10 mouse cellular contexts compared by ENCODE assay signal in the genomic region with DNA sequence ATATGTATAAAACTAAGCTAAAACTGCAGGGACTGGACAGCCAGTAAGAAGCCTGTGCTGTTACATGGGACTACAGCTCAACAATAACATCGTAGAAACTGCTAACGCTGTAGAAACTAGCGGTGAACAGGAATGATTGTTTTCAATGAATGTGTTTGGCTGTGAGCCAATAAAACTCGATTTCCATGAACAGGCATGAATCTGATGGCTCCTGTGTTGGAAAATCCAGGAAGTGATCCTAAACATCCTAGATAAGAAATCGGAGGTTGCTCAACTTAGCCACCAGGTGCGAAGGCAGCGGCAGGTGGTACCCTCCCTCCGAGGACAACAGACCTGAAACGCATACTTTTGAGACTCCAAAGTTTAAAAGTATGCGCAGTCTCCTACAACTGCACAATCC.
DNase-seq lines count a peak whose midpoint lies in the region; ATAC-seq lines count a peak whose summit lies in the region.
"Had no signal": no experiment of that assay in that cellular context is flagged by ENCODE, and none has a peak within 500 bp of the region (broad histone marks: within the 10 kb centered on the region; RNA-seq: fewer than 3 reads in every experiment).

No protein-coding gene starts in this region.

- no peaks in the 10 kb centered on the region for H3K27me3 ChIP-seq in embryonic facial prominence, embryonic 14.5 days (replicated peaks; ENCODE audit: control insufficient read depth, insufficient read depth, low read length)
- no peaks in the 10 kb centered on the region for H3K27me3 ChIP-seq in embryonic facial prominence, embryonic 10.5 days (replicated peaks; ENCODE audit: low read depth, poor library complexity, severe bottlenecking)
- H3K27me3 ChIP-seq in kidney, embryonic 16.5 days (ENCODE audit: insufficient read depth, low read length): no peaks in the 10 kb centered on the region

- peak; percentile 76 for DNase-seq in embryonic facial prominence, embryonic 14.5 days (ENCODE audit: low spot score)
- no peak for DNase-seq in embryonic facial prominence, embryonic 10.5 days (ENCODE audit: low spot score)
- no peak for DNase-seq in kidney, adult 11 months
- DNase-seq in retina, postnatal 1 day: peak; percentile 40
- no peak for DNase-seq in retina, embryonic 14.5 days (ENCODE audit: low spot score)
- DNase-seq in adrenal gland, adult 2 months: no peak
- no peak for DNase-seq in layer of hippocampus, adult 8-10 months (ENCODE audit: low spot score in 2 of 2)
- DNase-seq: gastrocnemius, postnatal 10 days had no signal

- H3K4me3 ChIP-seq in embryonic facial prominence, embryonic 14.5 days (ENCODE audit: low read depth, low read length): no peak overlapping the region
- H3K4me3 ChIP-seq in embryonic facial prominence, embryonic 10.5 days: no peak overlapping the region
- no peak overlapping the region for H3K4me3 ChIP-seq in kidney, embryonic 16.5 days (ENCODE audit: low read length)
- H3K4me3 ChIP-seq: left cerebral cortex, adult 2 months had no signal

- no peaks in the 10 kb centered on the region for H3K36me3 ChIP-seq in embryonic facial prominence, embryonic 14.5 days (ENCODE audit: control insufficient read depth, insufficient read depth, low read length)
- no peaks in the 10 kb centered on the region for H3K36me3 ChIP-seq in embryonic facial prominence, embryonic 10.5 days (replicated peaks)
- no peaks in the 10 kb centered on the region for H3K36me3 ChIP-seq in kidney, embryonic 16.5 days (ENCODE audit: insufficient read depth, low read length)

- no peak overlapping the region for H3K27ac ChIP-seq in embryonic facial prominence, embryonic 14.5 days (replicated peaks; ENCODE audit: low read depth, low read length)
- no peak overlapping the region for H3K27ac ChIP-seq in embryonic facial prominence, embryonic 10.5 days (replicated peaks)
- peak overlapping the region; percentile 20; the same call in 1 of the 2 replicates for H3K27ac ChIP-seq in kidney, embryonic 16.5 days (ENCODE audit: low read length)
- H3K27ac ChIP-seq: left cerebral cortex, adult 2 months had no signal

- peaks cover 5% of the 10 kb centered on the region; the same call in 1 of the 2 replicates for H3K4me1 ChIP-seq in embryonic facial prominence, embryonic 14.5 days (ENCODE audit: control insufficient read depth, insufficient read depth, low read length)
- peaks cover 23% of the 10 kb centered on the region for H3K4me1 ChIP-seq in embryonic facial prominence, embryonic 10.5 days
- H3K4me1 ChIP-seq in kidney, embryonic 16.5 days (ENCODE audit: insufficient read depth, low read length): 0 out of 2 replicates have a peak, but pooled peaks cover 12% of the 10 kb centered on the region

- H3K4me2 ChIP-seq in embryonic facial prominence, embryonic 14.5 days (ENCODE audit: low read depth, low read length): no peak overlapping the region
- no peak overlapping the region for H3K4me2 ChIP-seq in kidney, embryonic 16.5 days (replicated peaks; ENCODE audit: low read depth, low read length)

- H3K9me3 ChIP-seq in embryonic facial prominence, embryonic 14.5 days (ENCODE audit: control insufficient read depth, low read length): no peaks in the 10 kb centered on the region
- H3K9me3 ChIP-seq in embryonic facial prominence, embryonic 10.5 days: no peaks in the 10 kb centered on the region
- no peaks in the 10 kb centered on the region for H3K9me3 ChIP-seq in kidney, embryonic 16.5 days (ENCODE audit: low read length)

- H3K9ac ChIP-seq in embryonic facial prominence, embryonic 14.5 days (ENCODE audit: low read depth, low read length): no peak overlapping the region
- no peak overlapping the region for H3K9ac ChIP-seq in kidney, embryonic 16.5 days (replicated peaks; ENCODE audit: low read length)

- WGBS in embryonic facial prominence, embryonic 14.5 days: 53% methylated on average over 10 of the region's 10 CpGs
- WGBS in embryonic facial prominence, embryonic 10.5 days: 86% methylated on average over 10 of the region's 10 CpGs
- 57% methylated on average over 10 of the region's 10 CpGs for WGBS in kidney, embryonic 16.5 days

- no peak for ATAC-seq in embryonic facial prominence, embryonic 14.5 days (ENCODE audit: low read depth)
- no peak for ATAC-seq in kidney, embryonic 16.5 days (ENCODE audit: low FRiP score, low TSS enrichment)

Comparison
In these comparisons a context has a peak if more than half of its experiments do, and no peak if none do; other contexts are left out.
1. DNase-seq: peak in embryonic facial prominence, embryonic 14.5 days (single experiment) and retina, postnatal 1 day (single experiment); none in embryonic facial prominence, embryonic 10.5 days (single experiment), kidney, adult 11 months (single experiment), retina, embryonic 14.5 days (single experiment), adrenal gland, adult 2 months (single experiment) and layer of hippocampus, adult 8-10 months (0 of 2).